Mouse (Mus musculus) small intestine, adult 10 weeks (tissue): ENCODE results near the gene Mapre1. TPM values are rescaled to one million over a fixed set of nuclear protein-coding genes. Genes with fewer than 3 reads are reported as not detected.

ENCODE experiments used
- polyA plus RNA-seq: library from polyadenylated mRNA; stranded (reverse); fragments of 350-450 nt; fragmentation: Illumina TruSeq; extraction: RNeasy Lipid Tissue Mini Kit (QIAGEN cat#74804); gene quantifications from one replicate; pipeline ENCODE4 v1.2.3, GENCODE M21; 2014; ENCODE audit warnings: low replicate concordance

Mapre1 gene
- polyA plus RNA-seq = 324 TPM

GRCm38 (mm10) chr2:153740500-153741436, at the start of gene Mapre1:
Mapre1 (plus strand) TSS chr2:153741274.

GRCm38 (mm10) chr2:153696352-153696751, 44.7 kb upstream of the Mapre1 start, which contains the start of gene Dnmt3c:
Dnmt3c (plus strand) TSS chr2:153696652.

DNA sequence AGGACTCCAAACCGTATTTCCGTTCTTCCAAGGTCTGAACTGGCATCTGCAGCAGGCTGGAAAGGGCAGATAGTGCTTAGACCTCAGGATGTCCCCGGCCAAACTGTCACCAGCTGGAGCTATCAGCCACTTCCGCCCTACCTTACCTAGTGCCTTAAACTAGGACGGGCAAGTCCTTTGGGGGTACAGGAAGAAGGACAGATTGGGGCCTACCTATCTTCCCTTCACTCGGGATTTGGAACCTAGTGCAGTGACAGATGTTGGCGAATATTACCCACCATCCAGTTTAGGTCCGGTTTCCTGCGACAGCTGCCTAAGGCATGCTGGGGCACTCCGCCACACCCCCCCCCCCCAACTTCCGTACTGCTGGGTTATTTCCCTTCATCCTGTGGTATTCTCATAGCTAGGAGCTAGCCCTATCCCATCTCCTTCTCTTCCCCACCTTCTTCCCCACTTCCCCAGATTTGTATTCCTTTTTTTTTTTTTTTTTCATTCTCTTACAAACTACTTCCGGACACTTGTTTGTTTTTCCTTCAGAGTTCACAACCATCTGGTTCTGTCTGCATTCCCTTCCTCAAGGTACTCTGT, 38.4 kb downstream of the Mapre1 start, which contains the start of gene Efcab8:
Gene Efcab8 (plus strand): TSS at position 538 of the 588 bp plus-strand sequence.

Other genes with a start within 250 kb of the Mapre1 start
- gene 4930404H24Rik, start 248.5 kb upstream of the Mapre1 start, polyA plus RNA-seq = not detected
- 19.3 TPM for gene Nol4l, start 211.3 kb upstream of the Mapre1 start, polyA plus RNA-seq
- 8.3 TPM for gene Commd7, start 108.5 kb upstream of the Mapre1 start, polyA plus RNA-seq
- gene Dnmt3b, start 91.8 kb upstream of the Mapre1 start, polyA plus RNA-seq = 1.2 TPM
- not detected for gene Dnmt3c, start 44.6 kb upstream of the Mapre1 start, polyA plus RNA-seq
- gene Efcab8, start 38.7 kb downstream of the Mapre1 start, polyA plus RNA-seq = not detected
- gene Sun5, start 129.8 kb downstream of the Mapre1 start, polyA plus RNA-seq = not detected
- not detected for gene Bpifb2, start 133.8 kb downstream of the Mapre1 start, polyA plus RNA-seq
- gene Bpifb6, start 159.1 kb downstream of the Mapre1 start, polyA plus RNA-seq = not detected
- not detected for gene Bpifb3, start 177.0 kb downstream of the Mapre1 start, polyA plus RNA-seq
- gene Bpifb4, start 196.9 kb downstream of the Mapre1 start, polyA plus RNA-seq = not detected
- not detected for gene Bpifa6, start 233.7 kb downstream of the Mapre1 start, polyA plus RNA-seq